Mouse (Mus musculus) testis, adult 2 months (tissue): ENCODE measurements around the gene Gm37240.

Source experiments
- CTCF ChIP-seq: fragments of 200-500 bp; IDR thresholded peaks from 2 replicates; pipeline ENCODE4 v1.5.1; 2012; ENCODE audit warnings: low read depth, mild to moderate bottlenecking, inconsistent platforms, low read length, moderate library complexity; ENCODE audit not compliant: control insufficient read depth, insufficient read depth, insufficient replicate concordance
- POLR2A ChIP-seq: fragments of 200-500 bp; IDR thresholded peaks from 2 replicates; pipeline ENCODE4 v1.6.1; 2012; ENCODE audit warnings: low read depth, mild to moderate bottlenecking, inconsistent platforms, low read length, moderate library complexity; ENCODE audit not compliant: control insufficient read depth

DNA sequence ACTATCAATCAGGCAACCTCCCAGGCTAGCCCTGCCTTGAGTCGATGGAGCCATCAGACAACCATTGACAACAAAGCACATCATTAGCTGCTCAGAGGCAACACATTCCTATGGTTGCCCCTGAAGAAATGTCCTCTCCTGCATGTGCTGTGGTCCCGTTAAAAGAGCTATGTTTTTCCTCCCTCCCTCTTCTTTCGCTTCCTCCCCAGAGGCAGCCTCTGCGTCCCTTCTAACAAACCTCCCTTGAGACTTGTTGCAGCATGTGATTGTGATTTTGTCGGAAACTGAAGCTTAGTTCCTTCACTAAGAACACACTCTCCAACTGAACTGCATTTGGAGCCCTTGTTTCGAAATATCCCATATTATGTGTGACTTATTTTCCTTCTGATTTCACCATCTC lies 830.1 kb downstream of the Gm37240 start:
- TF ChIP-seq CTCF (no peak), POLR2A (no peak)
